Mouse (Mus musculus) stomach, embryonic 15.5 days (tissue): ENCODE data around the gene Arid3a. TPM values are rescaled to one million over a fixed set of nuclear protein-coding genes. Genes with fewer than 3 reads are reported as not detected.
"Not testable (repeated sequence)": the region's sequence is repeated elsewhere in the genome, so short reads cannot be mapped to it uniquely, and the experiment has no call there.

Experiments
- ATAC-seq: fragments of 200-750 bp; cut with Nextera tagmentation; 2 replicates; pipeline ENCODE4 v1.8.0; 2017; ENCODE audit warnings: low read depth, moderate number of reproducible peaks, moderate TSS enrichment; ENCODE audit not compliant: insufficient read depth, low FRiP score
- H3K27ac ChIP-seq: fragments of 300-500 bp; sonication (generic); 2 replicates; pipeline ENCODE4 v1.5.1; 2015; ENCODE audit warnings: mild to moderate bottlenecking, inconsistent platforms
- H3K27me3 ChIP-seq: fragments of 300-500 bp; sonication (generic); replicated peaks from 2 replicates; pipeline ENCODE4 v1.6.1; 2015; ENCODE audit warnings: inconsistent platforms
- H3K36me3 ChIP-seq: fragments of 300-500 bp; sonication (generic); 2 replicates; pipeline ENCODE4 v1.6.1; 2015; ENCODE audit warnings: inconsistent platforms
- H3K4me1 ChIP-seq: fragments of 300-500 bp; sonication (generic); 2 replicates; pipeline ENCODE4 v1.6.1; 2015; ENCODE audit warnings: inconsistent platforms
- H3K4me2 ChIP-seq: fragments of 300-500 bp; sonication (generic); 2 replicates; pipeline ENCODE4 v1.6.1; 2015; ENCODE audit warnings: mild to moderate bottlenecking, inconsistent platforms
- H3K4me3 ChIP-seq: fragments of 300-500 bp; sonication (generic); replicated peaks from 2 replicates; pipeline ENCODE4 v1.5.1; 2015; ENCODE audit warnings: inconsistent platforms
- H3K9ac ChIP-seq: fragments of 300-500 bp; sonication (generic); 2 replicates; pipeline ENCODE4 v1.6.1; 2015; ENCODE audit warnings: inconsistent platforms
- H3K9me3 ChIP-seq: fragments of 300-500 bp; sonication (generic); 2 replicates; pipeline ENCODE4 v1.6.1; 2016; ENCODE audit warnings: inconsistent platforms
- WGBS: fragments of 180-500 bp; shearing (Covaris S2); methylation state at CpG from one replicate; pipeline ENCODE4 v1.1.7; 2015; 5-methylcytosine and 5-hydroxymethylcytosine counted together
- polyA plus RNA-seq: library from polyadenylated mRNA; unstranded; fragments of >200 nt; fragmentation: Nextera tagmentation; extraction: Ambion mirVana; gene quantifications from 2 replicates; pipeline ENCODE4 v1.2.1, GENCODE M21; 2015

Arid3a gene
- polyA plus RNA-seq, 1 experiment from 2014 or later, result 10.0 TPM

GRCm38 (mm10) chr10:79945507-79946234 lies 18.8 kb downstream of the Arid3a start:
- Histone ChIP-seq H3K9me3 (no peaks in the 10 kb centered on the region), H3K27ac (peak overlapping the region; percentile 86), H3K9ac (no peak overlapping the region), H3K4me1 (peaks cover 42% of the 10 kb centered on the region), H3K4me2 (peak overlapping the region; percentile 40), H3K36me3 (peaks cover 26% of the 10 kb centered on the region), H3K27me3 (no peaks in the 10 kb centered on the region), H3K4me3 (0 out of 2 replicates have a peak overlapping the region, but pooled peaks have one; percentile 3)
- 31% methylated on average over 16 of the region's 16 CpGs for WGBS
- ATAC-seq, result peak; percentile 71

DNA sequence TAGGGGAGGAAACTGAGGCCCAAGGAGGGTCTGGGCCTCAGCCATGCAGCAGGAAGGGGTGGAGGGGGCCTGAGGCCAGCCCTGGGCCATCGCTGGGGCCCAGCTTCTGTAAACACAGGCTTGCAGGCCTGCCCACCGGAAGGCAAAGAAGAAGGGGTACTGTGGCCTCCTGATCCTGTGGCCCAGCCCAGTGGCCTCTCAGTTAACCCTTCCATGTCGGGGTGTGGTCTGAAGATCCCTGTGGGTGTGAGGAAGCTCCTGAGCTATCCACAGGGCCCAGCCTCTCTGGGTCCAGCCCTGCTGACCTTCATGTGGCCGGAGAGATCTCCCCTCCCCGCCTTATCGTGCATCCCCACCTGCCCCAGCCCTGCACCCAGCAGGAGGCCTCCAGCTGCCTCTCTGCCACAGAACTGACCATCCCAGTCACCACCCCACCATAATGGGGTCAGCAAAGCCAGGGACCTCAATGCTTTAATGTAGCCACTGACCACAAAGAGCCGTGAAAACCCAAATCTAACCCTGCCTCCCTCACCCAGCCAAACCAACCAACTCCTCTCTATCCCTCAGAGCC lies 20.0 kb downstream of the Arid3a start:
- Histone ChIP-seq H3K36me3 (peaks cover 34% of the 10 kb centered on the region), H3K9me3 (no peaks in the 10 kb centered on the region), H3K9ac (peak overlapping the region; percentile 4; the same call in 1 of the 2 replicates), H3K4me2 (peak overlapping the region; percentile 40), H3K4me3 (peak overlapping the region; percentile 16), H3K27me3 (no peaks in the 10 kb centered on the region), H3K27ac (peak overlapping the region; percentile 86), H3K4me1 (peaks cover 42% of the 10 kb centered on the region)
- ATAC-seq, result peak; percentile 41
- 21% methylated on average over 7 of the region's 7 CpGs for WGBS

DNA sequence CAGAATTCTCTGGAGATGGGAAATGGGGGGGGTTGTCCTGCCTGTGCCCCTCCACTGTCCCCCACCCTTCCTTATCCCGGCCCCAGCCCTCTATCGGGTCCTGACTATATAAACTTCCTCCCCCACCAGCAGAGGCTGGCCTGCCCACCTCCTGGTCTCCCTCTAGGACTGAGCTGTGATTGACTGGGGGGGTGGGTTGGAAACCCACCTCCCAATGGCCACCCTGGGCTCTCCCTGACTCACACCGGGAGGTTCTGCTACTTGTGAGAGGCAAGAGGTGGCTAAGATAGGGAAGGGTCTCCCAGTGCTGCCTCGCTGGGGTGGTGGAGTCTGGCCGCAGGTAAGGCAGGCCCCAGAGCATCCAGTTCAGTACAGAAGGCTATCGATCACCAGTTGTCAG lies 20.7 kb downstream of the Arid3a start:
- Histone ChIP-seq H3K9ac (no peak overlapping the region), H3K27me3 (no peaks in the 10 kb centered on the region), H3K9me3 (no peaks in the 10 kb centered on the region), H3K36me3 (peaks cover 31% of the 10 kb centered on the region), H3K4me3 (no peak overlapping the region), H3K27ac (peak overlapping the region; percentile 86; the same call in 1 of the 2 replicates), H3K4me2 (peak overlapping the region; percentile 40; the same call in 1 of the 2 replicates), H3K4me1 (peaks cover 42% of the 10 kb centered on the region)
- ATAC-seq, result no peak
- WGBS, result 50% methylated on average over 6 of the region's 6 CpGs

GRCm38 (mm10) chr10:79949873-79950272 lies 23.0 kb downstream of the Arid3a start:
- WGBS, result 72% methylated on average over 4 of the region's 4 CpGs
- Histone ChIP-seq H3K4me1 (peaks cover 28% of the 10 kb centered on the region), H3K27me3 (no peaks in the 10 kb centered on the region), H3K9me3 (no peaks in the 10 kb centered on the region), H3K27ac (no peak overlapping the region), H3K36me3 (peaks cover 37% of the 10 kb centered on the region), H3K9ac (no peak overlapping the region), H3K4me2 (no peak overlapping the region), H3K4me3 (no peak overlapping the region)
- ATAC-seq, result no peak

- no peak overlapping the region for H3K27ac ChIP-seq
- H3K27me3 ChIP-seq, result no peaks in the 10 kb centered on the region
- H3K9ac ChIP-seq, result no peak overlapping the region
- H3K4me1 ChIP-seq, result peaks cover 20% of the 10 kb centered on the region
- no peak for ATAC-seq
- peaks cover 37% of the 10 kb centered on the region for H3K36me3 ChIP-seq
- H3K4me3 ChIP-seq, result no peak overlapping the region
- H3K9me3 ChIP-seq, result no peaks in the 10 kb centered on the region
- 84% methylated on average over 18 of the region's 18 CpGs for WGBS
- H3K4me2 ChIP-seq, result no peak overlapping the region
These were observed 23.8 kb downstream of the Arid3a start for GRCm38 (mm10) chr10:79950661-79951060.

DNA sequence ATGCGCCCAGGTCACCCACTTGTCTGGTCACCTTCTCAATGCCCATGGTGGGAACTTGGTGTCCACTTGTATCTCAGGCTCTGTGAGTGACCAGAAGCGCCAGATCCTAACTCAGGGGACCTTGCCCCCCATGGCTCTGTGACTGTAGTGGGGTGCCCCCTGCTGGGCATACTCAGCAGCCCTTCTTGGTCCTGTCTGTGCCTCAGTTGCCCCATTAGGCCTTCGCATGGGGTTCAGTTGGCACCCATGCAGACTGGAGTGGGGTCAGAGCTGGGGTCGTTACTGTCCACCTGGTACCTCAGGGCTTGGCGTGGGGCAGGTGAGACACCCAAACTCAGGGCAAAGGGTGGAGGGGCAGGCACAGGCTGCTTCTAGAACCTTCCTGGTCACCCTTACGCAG lies 27.1 kb downstream of the Arid3a start:
- Histone ChIP-seq H3K4me3 (no peak overlapping the region), H3K36me3 (peaks cover 32% of the 10 kb centered on the region), H3K4me1 (peaks cover 5% of the 10 kb centered on the region; the same call in 1 of the 2 replicates), H3K27ac (no peak overlapping the region), H3K9me3 (no peaks in the 10 kb centered on the region), H3K9ac (no peak overlapping the region), H3K27me3 (no peaks in the 10 kb centered on the region), H3K4me2 (no peak overlapping the region)
- no peak for ATAC-seq
- 83% methylated on average over 6 of the region's 6 CpGs for WGBS

DNA sequence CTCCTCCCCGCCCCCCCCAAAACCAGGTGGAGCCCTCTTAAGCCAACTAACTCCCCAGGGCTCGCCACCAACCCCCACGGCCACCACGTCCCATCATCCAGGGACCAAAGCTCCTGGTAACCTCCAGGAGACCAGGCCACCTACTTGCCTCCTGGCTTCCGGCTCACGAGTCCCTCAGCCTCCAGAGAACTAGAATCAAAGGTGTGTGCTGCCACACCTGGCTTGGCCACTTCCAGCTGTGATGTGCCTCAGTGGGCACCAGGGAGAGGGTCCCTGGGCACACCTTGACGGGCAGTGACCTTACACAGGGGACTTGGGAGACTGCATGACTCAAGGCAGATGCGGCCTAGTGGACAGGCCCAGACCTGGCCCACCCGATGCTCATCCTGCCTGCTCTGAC lies 28.8 kb downstream of the Arid3a start:
- H3K27ac ChIP-seq, result no peak overlapping the region
- no peak for ATAC-seq

DNA sequence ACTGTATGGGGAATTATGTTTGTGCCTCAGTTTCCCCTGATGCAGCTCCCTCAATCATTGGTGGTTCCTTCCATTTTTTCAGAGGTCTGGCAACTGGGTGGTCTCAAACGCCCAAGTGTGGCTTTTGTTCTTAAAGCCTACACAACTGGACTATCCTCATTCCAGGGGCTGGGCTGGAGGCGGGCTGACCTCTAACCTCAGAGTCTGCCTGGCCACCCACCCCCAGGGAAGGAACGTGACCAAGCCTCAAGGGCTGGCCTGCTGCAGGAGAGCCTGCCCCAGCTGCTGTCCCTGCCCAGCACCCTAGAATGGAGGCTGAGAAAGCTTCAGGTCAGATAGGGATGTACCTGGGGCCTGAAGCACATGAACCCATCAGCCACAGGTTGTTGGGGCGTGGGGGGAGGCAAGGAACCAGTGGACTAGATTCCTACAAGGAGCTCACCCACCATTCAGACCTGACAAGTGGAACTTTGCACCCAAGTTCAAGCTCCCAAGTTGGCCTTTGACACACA lies 29.9 kb downstream of the Arid3a start:
- Histone ChIP-seq H3K4me2 (no peak overlapping the region), H3K36me3 (peaks cover 8% of the 10 kb centered on the region; the same call in 1 of the 2 replicates), H3K27me3 (no peaks in the 10 kb centered on the region), H3K4me3 (no peak overlapping the region), H3K9me3 (no peaks in the 10 kb centered on the region), H3K4me1 (peaks cover 15% of the 10 kb centered on the region), H3K27ac (no peak overlapping the region), H3K9ac (no peak overlapping the region)
- ATAC-seq, result no peak
- 29% methylated on average over 4 of the region's 4 CpGs for WGBS

More for the DNA sequence above, 28.8 kb downstream of the Arid3a start:
- H3K4me2 ChIP-seq, result no peak overlapping the region
- H3K36me3 ChIP-seq, result peaks cover 15% of the 10 kb centered on the region
- peaks cover 7% of the 10 kb centered on the region for H3K4me1 ChIP-seq
- WGBS, result 70% methylated on average over 9 of the region's 9 CpGs
- H3K4me3 ChIP-seq, result no peak overlapping the region
- H3K27me3 ChIP-seq, result no peaks in the 10 kb centered on the region
- H3K9ac ChIP-seq, result no peak overlapping the region
- no peaks in the 10 kb centered on the region for H3K9me3 ChIP-seq

DNA sequence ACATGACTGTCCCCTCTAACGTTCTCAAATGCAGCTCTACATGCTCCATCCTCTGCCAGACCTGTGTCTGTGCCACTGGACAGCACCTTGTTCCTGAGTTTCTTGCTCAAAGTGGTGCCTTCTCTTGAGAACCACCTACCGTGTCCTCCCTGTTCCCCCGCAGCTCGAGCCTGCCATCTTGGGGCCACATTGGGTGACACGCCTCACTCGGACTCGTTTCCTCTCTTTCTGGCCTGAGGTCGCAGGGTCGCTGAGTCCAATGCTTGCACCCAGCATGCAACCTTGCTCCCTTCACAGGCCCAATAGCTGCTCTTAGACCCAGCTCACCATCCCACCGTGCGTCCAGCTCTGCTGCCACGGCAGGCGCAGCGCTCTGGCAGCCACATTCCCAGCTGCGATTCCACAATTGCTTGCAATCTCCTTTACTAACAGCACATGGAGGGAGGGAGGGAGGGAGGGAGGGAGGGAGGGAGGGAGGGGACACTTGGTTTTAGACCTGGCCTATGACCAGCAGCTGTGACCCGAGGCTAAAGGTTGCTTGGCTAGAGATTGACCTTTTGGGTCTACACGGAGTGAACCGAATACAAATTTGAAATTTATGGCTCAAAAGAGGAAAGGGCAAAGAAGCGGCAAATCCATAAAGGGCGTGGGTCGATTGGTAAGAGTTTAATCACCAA lies 31.4 kb downstream of the Arid3a start:
- H3K9ac ChIP-seq, result no peak overlapping the region
- no peak for ATAC-seq
- 0 out of 2 replicates have a peak, but pooled peaks cover 10% of the 10 kb centered on the region for H3K36me3 ChIP-seq
- peak overlapping the region; percentile 43 for H3K4me2 ChIP-seq
- no peaks in the 10 kb centered on the region for H3K27me3 ChIP-seq
- 11% methylated on average over 21 of the region's 21 CpGs for WGBS
- no peak overlapping the region for H3K27ac ChIP-seq
- H3K9me3 ChIP-seq, result no peaks in the 10 kb centered on the region
- H3K4me3 ChIP-seq, result no peak overlapping the region
- peaks cover 15% of the 10 kb centered on the region for H3K4me1 ChIP-seq

- not testable (repeated sequence) for ATAC-seq
- peaks cover 21% of the 10 kb centered on the region; the same call in 1 of the 2 replicates for H3K36me3 ChIP-seq
These were observed 32.6 kb downstream of the Arid3a start for GRCm38 (mm10) chr10:79959412-79959811.

GRCm38 (mm10) chr10:79959847-79960601 lies 33.2 kb downstream of the Arid3a start, which contains the start of gene Wdr18:
Wdr18 (plus strand) TSS chr10:79960152.
- H3K36me3 ChIP-seq, result peaks cover 27% of the 10 kb centered on the region; the same call in 1 of the 2 replicates
- H3K9me3 ChIP-seq, result no peaks in the 10 kb centered on the region
- peak within 1 kb of the TSS; percentile 89 for H3K4me2 ChIP-seq
- peak within 1 kb of the TSS; percentile 77 for H3K9ac ChIP-seq
- ATAC-seq, result peak; percentile 94
- H3K27me3 ChIP-seq, result no peaks in the 10 kb centered on the region
- H3K27ac ChIP-seq, result peak within 1 kb of the TSS; percentile 67; the same call in 1 of the 2 replicates
- H3K4me1 ChIP-seq, result peaks cover 15% of the 10 kb centered on the region
- under 1% methylated on average over 61 of the region's 61 CpGs for WGBS
- peak within 1 kb of the TSS; percentile 98 for H3K4me3 ChIP-seq

More at GRCm38 (mm10) chr10:79959412-79959811, 32.6 kb downstream of the Arid3a start:
- H3K27ac ChIP-seq, H3K9me3 ChIP-seq, H3K27me3 ChIP-seq, H3K9ac ChIP-seq: not testable (repeated sequence)
- H3K4me3 ChIP-seq, result peak overlapping the region; percentile 98; the same call in 1 of the 2 replicates
- WGBS, result 29% methylated on average over 10 of the region's 10 CpGs
- peaks cover 15% of the 10 kb centered on the region for H3K4me1 ChIP-seq
- peak overlapping the region; percentile 89; the same call in 1 of the 2 replicates for H3K4me2 ChIP-seq
